Mouse (Mus musculus) heart, postnatal 0 days (tissue): ENCODE results near the gene Ddx46. TPM values are rescaled to one million over a fixed set of nuclear protein-coding genes. Genes with fewer than 3 reads are reported as not detected.
A peak's percentile ranks its signal among the peaks of the same experiment; 100 is the strongest.
"Not testable (repeated sequence)": the region's sequence is repeated elsewhere in the genome, so short reads cannot be mapped to it uniquely, and the experiment has no call there.

Source experiments
- ATAC-seq: fragments of 200-750 bp; cut with Nextera tagmentation; 2 replicates; pipeline ENCODE4 v1.8.0; 2017; ENCODE audit warnings: low read depth, moderate number of reproducible peaks, moderate library complexity; ENCODE audit not compliant: insufficient read depth
- DNase-seq: peaks from one replicate; pipeline ENCODE4 v3.0.0-alpha.2; 2016; ENCODE audit warnings: low spot score
- H3K27ac ChIP-seq: fragments of 300-500 bp; sonication (generic); 2 replicates; pipeline ENCODE4 v1.5.1; 2014; ENCODE audit warnings: low read depth, mild to moderate bottlenecking
- H3K27me3 ChIP-seq: fragments of 300-500 bp; sonication (generic); 2 replicates; pipeline ENCODE4 v1.6.1; 2014; ENCODE audit warnings: low read length, mixed read lengths; ENCODE audit not compliant: control insufficient read depth, insufficient read depth
- H3K36me3 ChIP-seq: fragments of 300-500 bp; sonication (generic); replicated peaks from 2 replicates; pipeline ENCODE4 v1.6.1; 2014; ENCODE audit warnings: low read length, mixed read lengths; ENCODE audit not compliant: control insufficient read depth, insufficient read depth
- H3K4me1 ChIP-seq: fragments of 300-500 bp; sonication (generic); 2 replicates; pipeline ENCODE4 v1.6.1; 2014; ENCODE audit warnings: antibody characterized with exemption; ENCODE audit not compliant: control insufficient read depth, insufficient read depth
- H3K4me2 ChIP-seq: fragments of 300-500 bp; sonication (generic); 2 replicates; pipeline ENCODE4 v1.6.1; 2014; ENCODE audit warnings: low read depth, mild to moderate bottlenecking, low read length, moderate library complexity
- H3K4me3 ChIP-seq: fragments of 300-500 bp; sonication (generic); 2 replicates; pipeline ENCODE4 v1.5.1; 2014; ENCODE audit warnings: low read depth, low read length
- H3K9ac ChIP-seq: fragments of 300-500 bp; sonication (generic); replicated peaks from 2 replicates; pipeline ENCODE4 v1.6.1; 2014; ENCODE audit warnings: low read depth, low read length, mixed read lengths
- H3K9me3 ChIP-seq: fragments of 300-500 bp; sonication (generic); replicated peaks from 2 replicates; pipeline ENCODE4 v1.6.1; 2016; ENCODE audit warnings: low read length; ENCODE audit not compliant: control insufficient read depth
- CTCF ChIP-seq: IDR thresholded peaks from 2 replicates; pipeline ENCODE4 v1.5.1; 2016; ENCODE audit warnings: antibody characterized with exemption, control low read depth, low read depth
- EP300 ChIP-seq: IDR thresholded peaks from 2 replicates; pipeline ENCODE4 v1.6.1; 2016; ENCODE audit warnings: antibody characterized with exemption, low read depth
- WGBS: fragments of 180-500 bp; shearing (Covaris S2); extraction: QIAGEN DNeasy Blood & Tissue Kit; methylation state at CpG from one replicate; pipeline ENCODE4 v1.1.7; 2014; 5-methylcytosine and 5-hydroxymethylcytosine counted together
- polyA plus RNA-seq: library from polyadenylated mRNA; unstranded; fragments of >200 nt; fragmentation: Nextera tagmentation; extraction: Ambion mirVana; gene quantifications from 2 replicates; pipeline ENCODE4 v1.2.1, GENCODE M21; 2015
- total RNA-seq: library from RNA; depleted of rRNA; stranded (reverse); fragments of >200 nt; gene quantifications from 2 replicates; pipeline ENCODE4 v1.2.3, GENCODE M21; 2014; ENCODE audit warnings: low replicate concordance

Ddx46 gene
- total and polyA plus RNA-seq, 2 experiments from 2014 or later: 10.6 to 14.3 TPM

GRCm38 (mm10) chr13:55622649-55623541, 11.9 kb upstream of the Ddx46 start, which contains the start of gene Caml:
TSS of gene Caml (plus strand) at chr13:55623005.
- no peaks in the 10 kb centered on the region for H3K9me3 ChIP-seq
- DNase-seq (peak; percentile 89), ATAC-seq (peak; percentile 98)
- WGBS: under 1% methylated on average over 59 of the region's 59 CpGs
- peaks cover 14% of the 10 kb centered on the region; the same call in 1 of the 2 replicates for H3K36me3 ChIP-seq
- peak within 1 kb of the TSS; percentile 82 for H3K9ac ChIP-seq
- peak within 1 kb of the TSS; percentile 69 for H3K4me2 ChIP-seq
- TF ChIP-seq CTCF: no peak
- no peak for TF ChIP-seq EP300
- 0 out of 2 replicates have a peak, but pooled peaks cover 7% of the 10 kb centered on the region for H3K4me1 ChIP-seq
- H3K27ac ChIP-seq: peak within 1 kb of the TSS; percentile 75
- H3K27me3 ChIP-seq: no peaks in the 10 kb centered on the region
- H3K4me3 ChIP-seq: peak within 1 kb of the TSS; percentile 85

GRCm38 (mm10) chr13:55635146-55635571, 332 bp downstream of the Ddx46 start:
- TF ChIP-seq CTCF: no peak
- TF ChIP-seq EP300: no peak
- WGBS: under 1% methylated on average over 38 of the region's 40 CpGs
- no peak overlapping the region for H3K27ac ChIP-seq
- DNase-seq (no peak), ATAC-seq (peak; percentile 54)
- peaks cover 49% of the 10 kb centered on the region for H3K36me3 ChIP-seq
- H3K4me3 ChIP-seq: peak overlapping the region; percentile 91
- no peaks in the 10 kb centered on the region for H3K27me3 ChIP-seq
- H3K4me1 ChIP-seq: peaks cover 7% of the 10 kb centered on the region
- no peaks in the 10 kb centered on the region for H3K9me3 ChIP-seq
- peak overlapping the region; percentile 84 for H3K9ac ChIP-seq
- peak overlapping the region; percentile 96 for H3K4me2 ChIP-seq

- 84% methylated on average over 14 of the region's 14 CpGs for WGBS
- ATAC-seq (no peak), DNase-seq (no peak)
- Histone ChIP-seq H3K27me3 (no peaks in the 10 kb centered on the region), H3K27ac (no peak overlapping the region), H3K4me2 (no peak overlapping the region), H3K9me3 (no peaks in the 10 kb centered on the region), H3K36me3 (peaks cover 40% of the 10 kb centered on the region), H3K9ac (no peak overlapping the region), H3K4me3 (no peak overlapping the region), H3K4me1 (peaks cover 7% of the 10 kb centered on the region)
- no peak for TF ChIP-seq CTCF
- TF ChIP-seq EP300: no peak
Observed at GRCm38 (mm10) chr13:55636185-55636983, 1.6 kb downstream of the Ddx46 start.

- TF ChIP-seq CTCF: peak; percentile 83
- not testable (repeated sequence) for H3K4me3 ChIP-seq, H3K9me3 ChIP-seq, H3K27me3 ChIP-seq, H3K27ac ChIP-seq, H3K4me2 ChIP-seq, H3K4me1 ChIP-seq, ATAC-seq, H3K9ac ChIP-seq
- peaks cover 35% of the 10 kb centered on the region for H3K36me3 ChIP-seq
- DNase-seq: peak; percentile 36
- 33% methylated on average over 8 of the region's 8 CpGs for WGBS
Observed at GRCm38 (mm10) chr13:55640480-55640879, 5.7 kb downstream of the Ddx46 start.

GRCm38 (mm10) chr13:55644525-55644924, 9.7 kb downstream of the Ddx46 start:
- no peak for TF ChIP-seq EP300
- peak; percentile 17; the same call in 1 of the 2 replicates for TF ChIP-seq CTCF
- Histone ChIP-seq H3K9me3 (no peaks in the 10 kb centered on the region), H3K27ac (no peak overlapping the region), H3K4me1 (no peaks in the 10 kb centered on the region), H3K4me3 (no peak overlapping the region), H3K4me2 (no peak overlapping the region), H3K36me3 (peaks cover 58% of the 10 kb centered on the region), H3K9ac (no peak overlapping the region), H3K27me3 (no peaks in the 10 kb centered on the region)
- no peak for DNase-seq
- ATAC-seq: no peak
- WGBS: 92% methylated on average over 2 of the region's 2 CpGs
